Mouse (Mus musculus): ENCODE measurements around the gene Arntl.
A peak's percentile ranks its signal among the peaks of the same experiment; 100 is the strongest.

Gene Arntl

DNA sequence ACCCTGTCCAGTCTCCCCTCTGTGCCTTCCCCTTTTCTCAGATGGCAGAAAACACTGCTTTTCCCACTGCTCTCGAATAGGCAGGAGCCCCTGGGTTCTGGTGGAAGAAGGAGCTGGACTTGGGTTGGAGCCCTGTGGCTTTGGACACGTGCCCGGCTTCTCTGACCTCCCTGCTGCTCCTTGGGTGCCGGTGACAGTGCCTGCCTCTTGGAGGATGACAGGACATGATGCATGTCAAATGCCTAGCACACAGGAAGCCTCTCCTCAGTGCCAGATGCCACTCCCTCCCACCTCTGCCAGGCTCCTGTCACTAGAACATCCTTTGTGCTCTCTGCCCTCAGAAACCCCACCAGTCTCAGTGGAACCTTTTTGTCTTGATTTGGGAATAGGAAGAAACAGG is 3.2 kb downstream of the Arntl start:
- peak; percentile 62 for DNase-seq

DNA sequence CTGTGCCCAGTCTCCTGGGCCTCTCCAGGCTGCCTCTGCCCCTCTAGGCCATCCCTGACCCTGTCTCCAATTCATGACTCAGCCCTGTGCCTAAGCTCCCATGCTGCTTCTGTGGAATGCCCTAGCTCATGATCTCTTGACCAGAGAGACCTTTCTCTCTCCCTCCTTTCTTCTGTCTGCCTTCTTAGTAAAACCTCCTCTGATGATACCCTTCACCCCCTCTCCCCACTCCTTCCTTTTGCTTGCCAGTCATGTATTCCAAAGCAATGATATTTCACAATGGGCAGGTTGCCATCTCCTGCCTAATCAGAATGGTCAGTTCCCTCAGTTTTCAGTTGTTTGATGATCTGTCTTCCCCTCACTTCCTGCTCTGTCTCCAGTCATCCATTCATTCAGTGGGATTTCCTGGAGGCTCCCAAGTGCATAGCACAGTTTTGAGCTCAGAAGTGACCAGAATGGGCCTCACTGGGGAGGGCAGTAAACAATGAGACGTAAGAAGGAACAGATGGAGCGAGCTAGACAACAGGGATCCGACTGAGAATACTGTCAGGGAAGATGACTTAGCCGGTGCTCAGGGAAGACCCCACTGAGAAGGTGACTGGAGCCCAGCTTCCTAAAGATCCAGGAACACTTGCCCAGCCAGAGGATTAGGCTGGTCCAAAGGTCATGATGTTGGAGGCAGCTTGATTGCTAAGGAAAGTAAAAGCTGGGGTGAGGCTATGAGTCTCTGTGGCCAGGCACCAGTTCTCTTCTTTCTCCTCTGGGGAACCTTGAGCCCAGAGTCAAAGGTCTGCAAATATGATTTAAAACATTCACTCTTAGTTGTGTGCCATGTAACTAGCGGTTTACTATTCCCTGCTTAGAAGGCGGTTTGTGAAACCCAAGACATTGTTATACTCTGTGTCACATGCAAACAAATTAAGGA is 7.2 kb downstream of the Arntl start:
- peak; percentile 64 for DNase-seq

DNA sequence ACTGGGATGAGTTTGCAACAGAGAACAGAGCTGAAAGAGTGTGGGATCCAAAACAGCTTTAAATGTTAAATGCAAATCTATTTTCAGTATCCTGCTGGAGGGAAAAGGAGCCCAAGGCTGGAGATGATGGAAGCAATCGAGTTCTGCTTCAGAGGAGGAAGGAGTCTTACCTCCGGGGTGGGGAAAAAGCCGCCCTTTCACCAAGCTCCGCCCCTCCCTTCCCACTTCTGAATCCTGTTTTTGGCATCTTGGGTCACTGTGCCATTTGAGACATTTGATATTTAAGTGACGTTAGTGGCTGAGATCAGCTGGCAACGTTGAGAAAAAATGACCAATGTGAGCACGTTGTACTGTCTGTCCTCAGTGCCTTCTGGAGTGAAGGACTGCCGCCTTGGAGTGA is 8.9 kb downstream of the Arntl start:
- DNase-seq: no peak

DNA sequence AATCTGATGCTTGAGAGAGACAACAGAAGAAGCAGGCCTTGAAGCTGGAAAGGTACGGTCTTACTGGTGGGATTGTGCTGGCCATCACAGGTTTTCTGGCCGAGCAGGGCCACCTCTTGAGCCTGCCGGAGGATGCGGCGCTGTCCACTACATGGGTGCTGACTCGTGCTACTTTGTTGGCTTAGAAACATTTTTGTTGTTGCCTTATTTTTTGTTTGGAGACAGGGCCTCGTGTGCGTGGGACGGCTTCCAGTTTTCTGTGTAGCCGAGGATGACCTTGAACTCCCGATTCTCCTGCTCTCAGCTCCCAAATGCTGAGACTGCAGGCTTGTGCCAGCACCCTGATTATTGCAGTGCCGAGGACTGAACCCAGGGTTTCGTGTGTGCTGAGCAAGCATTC is 12.2 kb downstream of the Arntl start:
- DNase-seq: no peak

DNA sequence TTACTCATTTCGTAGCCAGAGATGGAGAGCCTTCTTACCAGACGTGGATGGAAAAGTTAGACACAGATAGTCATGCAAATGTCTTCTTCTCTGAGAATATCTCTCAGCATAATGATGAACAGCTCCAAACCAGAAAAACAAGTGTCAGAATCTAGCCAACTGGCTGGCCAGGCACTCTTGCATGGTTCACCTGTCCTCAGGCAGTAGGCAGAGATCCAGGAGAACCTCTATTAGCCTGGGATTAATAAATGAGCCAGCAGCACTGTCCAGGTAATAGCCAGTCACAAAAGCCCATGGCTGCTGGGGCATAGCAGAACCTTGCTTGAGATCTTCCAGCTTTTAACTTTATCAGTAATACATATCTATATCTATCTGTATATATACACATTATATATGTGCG is 12.6 kb downstream of the Arntl start:
- no peak for DNase-seq

DNA sequence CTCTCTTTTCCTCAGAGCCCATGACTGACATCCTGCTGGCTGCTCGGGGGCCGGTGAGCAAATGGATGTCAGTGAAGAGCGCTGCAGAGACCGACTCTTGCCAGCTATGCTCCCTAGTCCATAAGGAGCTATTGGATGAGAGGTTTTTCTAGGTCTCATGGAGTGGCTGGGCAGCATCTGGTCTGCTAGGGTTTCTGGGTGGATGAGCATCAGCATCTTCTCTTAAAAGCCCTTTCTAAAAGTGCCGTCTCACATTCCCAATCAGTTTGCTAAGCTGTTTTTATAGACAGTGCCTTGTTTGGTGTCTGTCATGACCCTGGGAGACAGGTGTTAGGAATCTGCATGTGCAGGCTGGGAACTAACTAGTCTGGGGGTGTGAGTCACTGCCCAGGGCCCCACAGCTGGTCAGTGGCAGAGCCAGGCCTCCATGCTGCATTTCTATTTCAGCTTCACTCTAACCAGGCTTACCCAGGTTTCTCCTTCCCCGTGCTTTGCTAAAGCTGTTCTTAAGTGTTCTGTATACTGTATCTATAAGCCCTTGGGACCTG is 13.5 kb downstream of the Arntl start:
- DNase-seq: no peak

DNA sequence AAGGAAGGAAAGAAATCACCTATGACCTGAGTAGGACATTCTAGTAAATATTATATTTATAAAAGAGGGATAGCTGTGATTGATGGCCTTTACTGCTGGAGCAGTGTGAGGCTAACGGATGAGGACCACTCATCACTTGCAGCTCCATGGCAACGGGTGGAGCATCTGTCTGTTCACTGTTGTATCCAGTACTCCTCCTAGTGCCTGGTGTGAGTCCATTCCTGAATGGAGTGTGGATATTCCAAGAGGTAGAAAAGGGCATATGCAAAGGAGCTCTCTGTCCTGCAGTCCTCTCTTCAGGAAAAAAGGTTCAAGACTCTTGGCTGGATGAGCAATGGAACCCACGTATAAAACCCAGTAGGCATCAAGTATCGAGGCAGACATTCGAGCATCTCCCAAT is 15.6 kb downstream of the Arntl start:
- DNase-seq: no peak

DNA sequence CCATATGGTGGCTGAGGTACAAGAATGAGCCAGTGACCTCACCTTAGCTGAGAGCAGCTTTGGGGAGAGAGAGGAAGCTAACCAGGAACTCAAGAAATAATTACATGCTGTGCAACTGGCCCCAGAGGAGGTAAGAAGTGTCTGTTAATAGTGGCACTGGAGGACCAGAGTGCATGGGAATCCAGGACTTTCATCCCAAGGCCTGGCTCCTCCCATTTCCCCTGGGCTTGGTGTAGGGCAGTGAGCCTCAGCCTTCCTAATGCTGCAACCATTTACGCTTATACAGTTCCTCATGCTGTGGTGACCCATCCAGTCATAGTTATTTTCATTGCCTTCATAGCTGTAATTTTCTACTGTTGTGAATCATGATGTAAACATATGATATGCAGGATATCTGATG is 17.4 kb downstream of the Arntl start:
- no peak for DNase-seq

DNA sequence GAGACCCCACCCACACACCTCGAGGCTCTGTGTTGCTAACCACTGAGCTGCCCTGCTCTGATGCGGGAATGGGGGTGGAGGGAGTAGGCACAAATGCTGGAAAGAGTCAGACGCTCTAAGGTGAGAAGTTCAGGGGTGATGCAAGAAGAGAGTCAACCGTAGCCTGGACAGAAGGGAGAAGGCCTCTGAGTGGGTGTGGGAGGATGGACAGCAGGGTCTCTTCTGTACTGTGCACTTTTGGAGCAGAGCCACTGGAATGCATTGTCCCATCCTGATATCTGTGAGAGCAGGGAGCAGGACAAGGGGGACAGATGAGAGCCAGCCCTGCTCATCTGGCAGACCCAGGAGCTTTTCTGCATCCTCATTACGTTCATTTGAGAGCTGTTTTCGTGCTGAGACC is 21.2 kb downstream of the Arntl start:
- no peak for DNase-seq

DNA sequence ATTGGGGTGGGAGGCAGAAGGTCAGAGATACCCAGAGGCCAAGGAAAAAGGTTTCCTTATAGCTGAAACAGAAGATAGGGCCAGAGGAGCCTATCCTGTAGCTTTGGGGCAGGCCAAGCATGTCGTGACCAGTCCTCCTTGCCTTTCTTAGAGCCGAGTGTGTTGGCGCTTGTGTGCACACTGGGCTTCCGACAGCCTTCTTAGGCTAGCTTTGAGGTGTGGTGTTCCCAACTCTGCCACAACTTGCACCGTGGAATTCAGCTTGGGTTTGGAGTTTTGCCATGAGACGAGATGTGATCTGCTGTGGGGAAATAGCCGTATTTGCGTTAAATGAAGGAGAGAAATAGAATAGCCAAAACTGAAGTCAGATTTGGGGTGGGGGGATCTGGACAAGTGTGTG is 28.9 kb downstream of the Arntl start:
- no peak for DNase-seq

DNA sequence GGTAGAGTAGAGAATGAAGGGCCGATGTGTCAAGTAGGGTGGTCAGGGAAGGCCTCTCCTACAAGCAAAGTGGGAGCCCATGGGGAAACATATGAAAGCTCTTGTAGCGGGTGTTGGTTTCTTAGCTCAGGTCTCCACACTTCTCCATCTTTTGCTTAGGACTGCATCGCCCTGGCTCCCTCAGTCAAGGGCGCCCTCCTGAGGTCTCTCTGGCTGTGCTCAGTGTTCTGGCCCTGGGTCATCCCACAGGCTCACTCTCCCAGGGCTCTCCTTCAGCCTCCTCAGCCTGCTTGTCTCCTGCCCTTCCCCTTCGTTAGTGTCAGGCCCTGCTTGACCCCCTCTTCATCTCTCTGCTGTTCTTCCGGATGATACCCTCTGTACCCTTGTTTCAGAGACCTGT is 31.1 kb downstream of the Arntl start:
- no peak for DNase-seq

DNA sequence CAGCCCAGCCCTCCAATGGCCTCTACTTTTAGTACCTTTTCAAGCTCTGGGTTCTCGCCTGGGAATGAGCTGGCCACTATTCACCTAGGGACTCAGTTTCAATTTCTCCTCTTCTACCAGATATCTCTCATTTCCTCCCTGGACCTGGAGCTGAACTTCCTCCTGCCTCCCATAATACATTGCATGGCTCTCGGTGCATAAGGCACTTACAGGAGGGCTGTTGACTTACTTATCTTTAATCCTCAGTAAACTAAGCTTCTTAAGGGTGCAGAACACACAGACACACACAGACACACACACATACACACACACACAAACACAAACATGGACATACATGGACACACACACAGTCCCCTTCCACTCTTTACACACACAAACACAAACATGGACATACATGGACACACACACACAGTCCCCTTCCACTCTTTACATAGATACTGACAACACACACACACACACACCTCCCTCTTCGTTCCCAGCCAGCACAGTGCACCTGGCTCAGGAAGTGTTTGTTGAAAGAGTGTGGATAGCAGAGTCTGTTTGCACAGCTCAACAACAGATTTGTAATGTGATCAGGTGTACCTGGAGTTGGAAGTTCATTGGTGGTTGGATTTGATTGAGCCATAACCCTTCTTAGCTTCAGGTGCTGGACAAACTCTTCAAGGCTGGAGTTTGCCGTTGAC is 32.3 kb downstream of the Arntl start:
- DNase-seq: no peak

DNA sequence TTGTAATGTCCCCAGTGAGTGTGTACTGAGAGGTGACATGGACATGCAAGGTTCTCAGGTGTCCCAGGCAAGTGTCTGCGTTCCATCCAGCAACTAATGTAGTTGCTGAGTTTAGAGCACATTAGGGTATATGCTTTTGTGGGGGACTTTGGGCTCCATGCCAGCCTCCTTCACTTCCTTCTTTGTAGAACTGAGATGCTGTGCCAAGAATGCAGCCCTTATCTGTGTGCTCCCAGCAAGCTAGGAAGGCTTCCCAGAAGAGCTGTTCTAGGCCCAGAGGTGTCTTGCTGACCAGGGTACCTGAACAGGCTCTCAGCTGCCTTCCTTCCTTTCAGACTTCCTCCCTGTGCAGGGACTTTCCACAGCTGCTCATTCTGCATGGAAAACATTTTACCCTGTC is 33.2 kb downstream of the Arntl start:
- DNase-seq: no peak

DNA sequence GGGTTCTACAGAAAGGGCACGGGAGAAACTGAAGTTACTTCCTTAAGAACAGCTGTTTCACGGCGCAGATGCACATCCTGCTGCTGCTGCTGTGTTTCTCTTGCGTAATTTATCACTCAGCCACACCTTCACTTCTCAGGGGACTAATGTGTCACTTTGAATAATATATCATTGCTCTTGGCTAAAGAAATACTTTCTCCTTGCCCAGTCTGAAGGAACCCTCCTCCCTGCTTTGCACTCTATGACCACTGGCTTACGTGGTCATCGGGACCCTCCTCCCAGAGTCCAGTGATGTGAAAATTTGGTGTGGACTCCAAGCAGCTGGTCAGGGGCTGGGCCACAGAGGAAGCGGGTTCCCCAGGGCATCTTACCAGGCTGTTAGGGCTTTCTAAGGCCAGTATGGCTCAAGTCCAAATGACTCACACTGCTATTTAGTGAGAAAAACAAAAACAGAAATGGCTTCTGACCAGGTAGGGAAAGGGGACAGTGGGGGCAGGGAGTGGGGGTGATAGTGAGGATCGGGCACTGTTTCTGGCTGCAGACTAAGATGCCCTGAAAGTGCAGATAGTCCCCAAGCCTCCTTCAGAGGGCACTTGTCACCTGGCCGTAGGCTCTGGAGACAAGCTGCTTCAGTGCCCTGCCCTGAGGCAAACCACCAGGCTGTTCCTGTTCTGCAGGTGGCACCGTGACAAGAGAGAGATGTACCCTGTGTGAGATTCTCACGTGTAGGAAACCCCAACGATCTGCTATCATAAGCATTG is 34.8 kb downstream of the Arntl start:
- DNase-seq: peak; percentile 75

DNA sequence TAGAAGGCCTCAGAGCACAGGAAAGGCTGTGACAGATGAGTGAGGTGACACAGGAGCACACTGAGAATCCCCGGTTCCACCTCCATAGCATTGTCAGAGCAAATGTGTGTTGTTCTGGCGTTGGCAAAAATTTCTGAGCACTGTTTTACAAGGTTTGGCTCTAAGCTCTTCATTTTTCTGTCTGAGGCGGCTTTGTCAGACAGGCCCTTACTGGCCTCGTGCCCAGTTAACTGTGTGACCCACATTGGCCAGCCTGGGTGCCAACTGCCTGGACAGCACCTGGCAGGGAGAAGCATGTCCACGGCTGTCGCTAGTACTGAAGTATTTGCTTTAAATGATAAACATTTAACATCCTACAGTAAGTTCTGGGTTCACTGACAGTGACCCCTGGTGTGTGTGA is 35.4 kb downstream of the Arntl start:
- DNase-seq: peak; percentile 93

DNA sequence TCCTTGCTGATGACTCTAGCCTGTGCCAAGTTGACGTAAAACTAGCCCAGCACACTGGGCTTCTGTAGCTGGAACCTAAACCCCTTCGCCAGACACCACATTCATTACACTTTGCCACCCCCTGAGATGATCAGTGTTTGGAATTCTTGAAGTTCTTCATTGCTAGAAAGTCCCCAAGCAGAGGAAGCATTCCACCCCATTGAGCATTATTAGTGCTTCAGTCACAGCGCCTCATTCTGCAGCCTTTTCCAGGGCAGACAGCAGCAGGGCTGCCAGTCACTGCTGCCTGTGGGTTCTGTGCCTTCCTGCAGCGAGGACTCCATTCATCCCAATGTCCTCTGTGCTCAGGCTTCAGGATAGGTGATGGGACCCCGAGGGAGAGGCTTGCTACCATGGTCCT is 37.9 kb downstream of the Arntl start:
- DNase-seq: no peak

DNA sequence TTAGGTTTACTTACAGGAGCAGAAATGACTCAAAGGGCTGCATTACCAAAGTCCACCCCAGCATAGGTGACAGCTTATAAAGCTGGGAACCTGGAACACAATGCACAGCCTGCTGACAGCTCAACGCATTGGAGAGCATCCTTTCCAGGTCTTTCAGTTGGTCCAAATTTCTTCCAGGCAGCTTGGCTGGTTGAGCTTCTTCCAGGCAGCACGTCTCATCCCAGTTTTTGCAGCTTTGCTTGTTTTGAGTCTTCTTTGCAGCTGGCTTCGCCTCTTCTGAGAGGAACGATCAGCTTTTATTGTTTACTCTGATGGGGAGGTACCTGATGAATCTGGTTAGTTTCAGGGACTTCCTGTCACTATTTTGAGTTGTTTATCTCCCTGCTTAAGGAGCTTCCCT is 39.2 kb downstream of the Arntl start:
- DNase-seq: no peak

DNA sequence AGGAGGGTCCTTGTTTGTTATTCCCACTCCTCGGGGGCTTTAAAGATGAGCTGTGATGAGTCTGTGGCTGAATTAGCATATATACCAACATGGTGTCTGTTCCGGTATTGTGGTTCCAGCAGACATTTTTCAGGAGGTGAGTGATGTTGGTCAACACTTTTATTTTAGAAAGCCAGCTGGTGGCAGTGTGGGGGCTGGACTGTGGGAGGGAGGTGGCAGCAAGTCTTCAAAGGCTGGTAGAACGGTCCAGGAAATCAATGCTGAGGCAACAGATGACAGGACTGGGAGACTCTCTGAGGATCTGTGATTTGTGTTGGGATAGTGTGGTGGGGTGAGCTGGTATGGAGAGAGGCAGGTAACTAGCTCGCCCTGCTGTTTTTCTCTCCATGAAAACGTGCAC is 39.9 kb downstream of the Arntl start:
- no peak for DNase-seq

DNA sequence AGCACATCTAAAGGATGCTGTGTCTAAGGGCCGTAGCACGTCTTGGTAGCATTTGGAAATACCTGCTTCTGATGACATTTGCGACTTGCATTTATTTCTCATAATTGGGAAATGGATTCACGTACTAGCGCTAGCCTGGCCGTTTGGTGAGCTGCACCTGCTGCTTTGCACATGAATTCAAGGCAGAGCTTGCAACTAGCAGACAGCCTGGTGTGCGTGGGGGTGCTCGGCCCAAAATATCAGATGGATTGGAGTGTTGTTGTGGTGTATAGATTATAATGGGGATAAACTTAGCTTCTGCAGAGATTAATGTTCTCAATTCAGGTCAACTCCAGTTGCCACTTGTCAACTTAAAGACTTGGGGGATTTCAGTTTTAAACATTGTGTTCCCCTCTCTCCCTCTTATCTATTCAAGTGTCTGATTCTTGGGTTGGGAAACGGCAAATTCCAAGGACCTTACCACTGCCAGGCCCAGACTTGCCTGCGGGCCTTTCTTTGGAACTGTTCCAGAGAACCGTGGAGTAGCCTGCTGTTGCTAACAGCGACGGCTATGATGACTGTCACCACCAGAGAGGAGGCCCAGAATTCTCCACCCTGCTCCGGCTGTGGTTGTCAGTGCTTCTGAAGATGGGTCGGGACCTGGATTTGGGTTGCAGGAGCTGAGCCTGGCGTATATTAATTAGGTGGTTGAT is 42.0 kb downstream of the Arntl start:
- peak; percentile 76 for DNase-seq

DNA sequence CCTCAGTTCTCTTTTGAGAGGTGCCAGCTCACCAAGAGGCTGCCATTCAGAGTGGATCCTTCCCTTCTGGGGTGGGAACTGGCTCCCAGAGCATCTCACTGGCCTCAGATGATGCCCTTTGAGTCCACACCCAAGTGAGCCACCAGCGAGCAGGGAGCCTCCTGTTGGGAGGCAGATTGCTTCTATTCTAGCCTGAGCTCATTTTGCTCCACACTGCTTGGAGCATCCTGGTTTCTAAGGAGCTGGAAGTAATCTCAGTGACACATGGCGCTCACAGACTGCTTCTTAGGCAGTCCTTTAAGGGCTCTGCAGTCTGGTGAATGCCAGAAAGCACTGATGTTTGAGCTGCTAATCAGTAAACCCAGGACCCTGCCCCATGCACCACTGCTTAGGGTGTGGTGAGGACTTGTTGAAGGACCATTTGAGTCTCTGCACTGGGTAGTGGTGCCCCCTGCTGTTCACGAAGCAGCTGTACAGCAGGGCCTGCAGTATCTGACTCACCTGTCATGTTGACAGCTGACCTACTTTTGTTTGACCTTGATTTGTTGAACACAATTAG is 43.2 kb downstream of the Arntl start:
- peak; percentile 65 for DNase-seq

DNA sequence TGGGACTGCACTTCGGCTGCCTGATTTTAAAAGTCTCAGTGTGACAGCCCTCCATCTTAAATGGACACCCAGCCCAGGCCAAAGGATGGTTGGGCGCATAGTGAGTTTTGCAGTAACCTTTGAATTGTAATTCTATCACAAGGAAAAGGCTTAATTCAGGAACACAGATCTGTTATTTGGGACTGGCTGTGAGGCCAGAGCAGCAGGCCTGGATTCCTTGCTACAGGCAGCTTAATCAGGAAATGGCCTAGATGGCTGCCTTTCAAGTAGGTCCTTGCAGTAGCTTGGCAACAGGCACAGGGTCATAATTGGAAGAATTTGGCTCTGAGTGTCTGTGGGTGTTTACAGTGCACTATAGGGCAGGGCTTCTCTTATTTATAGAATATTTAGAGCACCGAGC is 43.7 kb downstream of the Arntl start:
- DNase-seq: peak; percentile 83

DNA sequence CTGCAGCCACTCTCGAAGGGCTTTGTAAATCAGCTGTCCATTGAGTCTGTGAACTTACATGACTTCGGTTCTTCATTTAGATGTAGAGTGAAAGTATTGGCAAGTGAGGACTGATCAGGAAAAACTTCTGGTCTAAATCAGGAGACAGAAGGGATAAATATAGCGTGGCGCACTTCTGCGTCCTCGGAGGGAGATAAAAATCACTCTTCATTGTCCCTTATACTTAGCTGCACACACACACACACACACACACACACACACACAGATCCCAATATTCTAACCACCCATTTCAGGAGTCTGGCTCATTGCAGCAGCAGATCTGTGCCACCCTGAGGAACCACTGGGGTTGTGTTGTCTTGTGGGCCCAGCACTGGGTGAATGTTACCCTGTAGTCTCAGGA is 44.3 kb downstream of the Arntl start:
- no peak for DNase-seq
